Mouse (Mus musculus): Measurements from ENCODE around the gene Esrrg. TPM values are rescaled to one million over a fixed set of nuclear protein-coding genes. Genes with fewer than 3 reads are reported as not detected.
A peak's percentile ranks its signal among the peaks of the same experiment; 100 is the strongest.

Gene Esrrg
- polyA plus RNA-seq, 1 experiment from 2014 or later, result 14.6 TPM

DNA sequence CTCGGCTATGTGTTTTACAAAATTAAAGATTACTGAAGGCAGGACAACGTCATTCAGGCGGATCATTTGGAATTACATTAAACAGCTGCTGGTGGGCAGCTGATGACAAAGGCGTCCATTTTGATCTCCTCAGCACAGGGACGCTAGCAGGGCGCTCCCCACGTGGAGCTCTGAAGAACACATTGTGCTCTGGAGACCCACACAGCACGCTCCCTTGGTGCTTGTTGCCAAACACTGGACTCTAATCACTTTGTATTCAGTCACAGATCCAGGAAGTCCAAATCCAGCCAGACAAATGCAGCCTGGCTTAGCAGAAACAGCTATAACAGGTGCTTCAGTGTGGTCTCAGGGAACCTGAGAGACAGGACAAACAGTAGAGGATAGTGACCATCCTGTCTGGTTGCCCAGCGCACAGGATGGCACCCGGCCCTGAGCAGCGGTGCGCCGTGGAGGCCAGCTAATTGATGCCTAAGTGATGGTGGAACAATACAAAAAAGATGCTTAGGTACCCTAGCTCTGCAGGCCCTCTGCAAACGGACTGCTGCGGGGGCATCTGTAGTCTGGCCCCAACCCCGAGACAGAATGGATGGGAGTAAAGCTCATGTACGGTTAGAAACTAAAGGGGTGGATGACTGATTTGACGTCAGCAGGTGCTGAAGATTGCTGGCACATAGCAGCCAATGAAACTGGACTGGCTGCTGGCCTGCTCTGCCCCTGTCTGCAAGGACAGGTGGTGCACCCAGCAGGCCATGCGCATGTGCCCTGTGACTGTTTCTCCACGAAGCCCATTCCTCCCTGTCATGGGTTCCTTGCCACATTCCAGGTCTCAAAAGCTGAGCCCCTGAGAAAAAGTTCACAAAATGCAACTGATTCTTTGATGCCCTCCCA lies 367.1 kb downstream of the Esrrg start:
- H3K27ac ChIP-seq (ENCODE audit: low read depth, low read length), result no peak overlapping the region
- 76% methylated on average over 20 of the region's 20 CpGs for WGBS
- H3K4me1 ChIP-seq (replicated peaks; ENCODE audit: control insufficient read depth, insufficient read depth, low read length), result no peaks in the 10 kb centered on the region
- H3K9me3 ChIP-seq (ENCODE audit: control insufficient read depth, low read length), result no peaks in the 10 kb centered on the region
- H3K27me3 ChIP-seq (ENCODE audit: control insufficient read depth, insufficient read depth, low read length), result no peaks in the 10 kb centered on the region
- H3K4me3 ChIP-seq (ENCODE audit: low read depth, low read length), result no peak overlapping the region
- DNase-seq (ENCODE audit: low spot score) (no peak), ATAC-seq (ENCODE audit: low FRiP score) (no peak)
- no peaks in the 10 kb centered on the region for H3K36me3 ChIP-seq (ENCODE audit: control insufficient read depth, insufficient read depth, low read length)
- H3K9ac ChIP-seq (ENCODE audit: low read depth, low read length), result no peak overlapping the region
- H3K4me2 ChIP-seq (replicated peaks; ENCODE audit: low read depth, low read length), result no peak overlapping the region

DNA sequence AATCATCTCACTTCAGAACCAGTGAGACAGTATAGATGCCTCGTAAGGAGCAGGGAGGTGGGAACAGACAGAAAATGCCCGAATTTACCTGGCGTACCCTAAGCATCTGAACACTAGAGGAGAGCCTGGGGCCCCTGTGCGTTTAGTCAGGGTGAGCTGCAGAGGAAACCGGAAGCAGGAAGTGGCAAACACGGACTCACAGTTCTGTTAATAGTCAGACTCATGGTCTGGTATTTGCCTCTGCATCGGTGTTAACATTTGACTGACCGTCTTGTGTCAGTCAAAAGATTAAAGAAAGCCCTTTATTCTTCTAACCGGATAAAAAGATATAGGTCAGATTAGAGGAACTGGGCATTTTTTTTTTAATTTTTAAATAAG lies 367.8 kb downstream of the Esrrg start:
- H3K4me2 ChIP-seq (replicated peaks; ENCODE audit: low read depth, low read length), result no peak overlapping the region
- no peaks in the 10 kb centered on the region for H3K4me1 ChIP-seq (replicated peaks; ENCODE audit: control insufficient read depth, insufficient read depth, low read length)
- H3K36me3 ChIP-seq (ENCODE audit: control insufficient read depth, insufficient read depth, low read length), result no peaks in the 10 kb centered on the region
- H3K9ac ChIP-seq (ENCODE audit: low read depth, low read length), result no peak overlapping the region
- no peaks in the 10 kb centered on the region for H3K27me3 ChIP-seq (ENCODE audit: control insufficient read depth, insufficient read depth, low read length)
- no peak overlapping the region for H3K4me3 ChIP-seq (ENCODE audit: low read depth, low read length)
- H3K27ac ChIP-seq (ENCODE audit: low read depth, low read length), result no peak overlapping the region
- no peaks in the 10 kb centered on the region for H3K9me3 ChIP-seq (ENCODE audit: control insufficient read depth, low read length)
- 87% methylated on average over 9 of the region's 9 CpGs for whole genome bisulfite sequencing
- ATAC-seq (ENCODE audit: low FRiP score), result no peak
- DNase-seq (ENCODE audit: low spot score), result no peak

DNA sequence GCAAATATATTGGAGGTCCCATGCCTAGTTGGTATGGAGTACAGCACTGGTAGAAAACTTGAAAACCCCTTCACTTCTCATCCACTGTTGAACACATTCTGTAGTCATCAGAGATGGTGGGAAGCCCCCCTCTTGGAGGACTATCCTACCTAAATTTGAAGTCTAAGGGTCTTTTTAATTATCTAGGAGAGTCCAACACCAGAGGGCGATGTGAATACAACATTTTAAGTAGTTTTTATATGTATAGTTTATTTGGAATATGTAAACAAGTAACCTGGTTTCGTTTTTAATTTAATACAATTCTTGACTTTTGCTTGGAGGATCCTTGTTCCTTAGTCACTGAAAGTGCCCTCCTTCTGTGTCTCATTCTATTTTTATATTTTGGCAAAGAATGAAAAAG lies 372.4 kb downstream of the Esrrg start:
- Histone ChIP-seq H3K27ac (ENCODE audit: low read depth, low read length) (no peak overlapping the region), H3K4me1 (replicated peaks; ENCODE audit: control insufficient read depth, insufficient read depth, low read length) (0 out of 2 replicates have a peak, but pooled peaks cover 3% of the 10 kb centered on the region), H3K9ac (ENCODE audit: low read depth, low read length) (no peak overlapping the region), H3K4me3 (ENCODE audit: low read depth, low read length) (no peak overlapping the region), H3K4me2 (replicated peaks; ENCODE audit: low read depth, low read length) (no peak overlapping the region), H3K27me3 (ENCODE audit: control insufficient read depth, insufficient read depth, low read length) (no peaks in the 10 kb centered on the region), H3K9me3 (ENCODE audit: control insufficient read depth, low read length) (no peaks in the 10 kb centered on the region), H3K36me3 (ENCODE audit: control insufficient read depth, insufficient read depth, low read length) (no peaks in the 10 kb centered on the region)
- ATAC-seq (ENCODE audit: low FRiP score) (no peak), DNase-seq (ENCODE audit: low spot score) (no peak)
- WGBS, result 86% methylated on average over 2 of the region's 2 CpGs

DNA sequence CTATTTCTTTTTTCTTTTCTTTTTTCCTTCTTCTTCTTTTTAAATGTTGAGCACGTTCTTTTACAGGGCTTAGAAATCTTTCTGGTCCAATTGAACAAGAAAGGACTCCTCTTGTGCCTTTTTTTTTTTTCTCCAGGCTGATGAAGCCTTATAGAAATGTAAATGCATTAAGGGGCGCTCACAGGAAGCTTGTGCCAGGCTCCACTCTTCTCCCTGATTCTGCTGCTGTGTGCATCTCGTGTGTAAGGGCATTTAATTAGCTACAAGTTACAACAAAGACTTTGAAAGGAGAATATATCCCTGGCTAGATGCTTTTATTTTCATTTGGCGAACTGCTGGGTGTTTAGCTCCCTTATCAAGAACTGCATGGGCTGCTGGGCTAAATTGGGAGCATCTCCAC lies 374.6 kb downstream of the Esrrg start:
- Histone ChIP-seq H3K9ac (ENCODE audit: low read depth, low read length) (no peak overlapping the region), H3K9me3 (ENCODE audit: control insufficient read depth, low read length) (no peaks in the 10 kb centered on the region), H3K4me3 (ENCODE audit: low read depth, low read length) (no peak overlapping the region), H3K4me1 (replicated peaks; ENCODE audit: control insufficient read depth, insufficient read depth, low read length) (0 out of 2 replicates have a peak, but pooled peaks cover 3% of the 10 kb centered on the region), H3K27ac (ENCODE audit: low read depth, low read length) (no peak overlapping the region), H3K36me3 (ENCODE audit: control insufficient read depth, insufficient read depth, low read length) (no peaks in the 10 kb centered on the region), H3K27me3 (ENCODE audit: control insufficient read depth, insufficient read depth, low read length) (no peaks in the 10 kb centered on the region), H3K4me2 (replicated peaks; ENCODE audit: low read depth, low read length) (no peak overlapping the region)
- ATAC-seq (ENCODE audit: low FRiP score) (no peak), DNase-seq (ENCODE audit: low spot score) (no peak)
- whole genome bisulfite sequencing, result 22% methylated on average over 4 of the region's 4 CpGs

DNA sequence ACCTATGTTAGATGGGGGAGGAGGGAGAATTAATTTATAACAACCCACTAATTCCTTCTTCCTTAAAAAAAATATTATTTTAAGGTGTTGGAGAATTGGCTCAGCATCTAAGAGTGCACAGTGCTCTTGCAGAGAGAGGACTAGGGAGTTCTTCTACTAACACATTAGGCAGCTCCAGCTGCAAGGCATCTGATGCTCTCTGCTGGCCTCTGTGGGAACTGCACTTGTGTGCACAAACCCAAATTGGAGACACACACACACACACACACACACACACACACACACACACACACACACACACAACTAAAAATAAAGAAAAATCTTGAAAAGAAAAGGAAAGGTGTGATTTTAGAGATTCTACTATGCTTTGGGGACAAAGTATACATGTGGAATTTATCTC lies 381.6 kb downstream of the Esrrg start:
- Histone ChIP-seq H3K27ac (ENCODE audit: low read depth, low read length) (no peak overlapping the region), H3K9me3 (ENCODE audit: control insufficient read depth, low read length) (no peaks in the 10 kb centered on the region), H3K4me1 (replicated peaks; ENCODE audit: control insufficient read depth, insufficient read depth, low read length) (no peaks in the 10 kb centered on the region), H3K4me2 (replicated peaks; ENCODE audit: low read depth, low read length) (no peak overlapping the region), H3K36me3 (ENCODE audit: control insufficient read depth, insufficient read depth, low read length) (no peaks in the 10 kb centered on the region), H3K4me3 (ENCODE audit: low read depth, low read length) (no peak overlapping the region), H3K27me3 (ENCODE audit: control insufficient read depth, insufficient read depth, low read length) (no peaks in the 10 kb centered on the region), H3K9ac (ENCODE audit: low read depth, low read length) (no peak overlapping the region)
- ATAC-seq (ENCODE audit: low FRiP score), result no peak
- DNase-seq (ENCODE audit: low spot score), result no peak

DNA sequence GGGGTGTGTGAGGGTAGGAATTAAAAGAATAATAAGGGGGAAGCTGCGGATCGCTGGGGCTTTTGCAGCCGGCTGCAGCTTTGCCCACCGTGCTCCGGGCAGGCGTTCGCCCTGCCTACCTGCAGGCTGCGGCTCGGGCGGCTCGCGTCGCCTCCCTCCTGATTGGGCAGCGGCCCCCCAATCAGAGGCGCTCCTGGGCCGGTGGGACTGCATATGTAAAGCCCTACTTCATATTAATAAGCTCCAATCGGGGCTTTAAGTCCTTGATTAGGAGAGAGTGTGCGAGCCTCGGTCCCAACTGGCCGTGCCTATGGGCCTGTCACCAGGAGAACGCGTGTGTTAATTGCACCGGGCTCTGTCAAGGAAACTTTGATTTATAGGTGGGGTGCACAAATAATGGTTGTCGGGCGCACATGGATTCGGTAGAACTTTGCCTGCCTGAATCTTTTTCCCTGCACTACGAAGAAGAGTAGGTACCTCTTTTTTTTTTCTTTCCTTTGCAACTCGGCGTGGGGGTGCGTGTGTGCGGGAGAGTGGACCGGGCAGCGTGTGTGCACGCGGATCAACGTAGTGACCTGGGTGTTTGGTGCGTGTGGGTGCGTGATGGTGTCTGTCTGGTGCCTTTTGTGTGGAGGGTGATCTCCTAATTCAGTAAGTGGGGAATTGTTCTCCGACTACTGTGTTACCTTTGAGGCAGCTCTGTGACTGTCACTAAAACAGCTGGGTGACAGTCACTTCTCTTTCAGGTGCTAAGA lies 389.2 kb downstream of the Esrrg start:
- peak; percentile 80 for DNase-seq (ENCODE audit: low spot score)
- no peaks in the 10 kb centered on the region for H3K9me3 ChIP-seq (ENCODE audit: control insufficient read depth, low read length)
- H3K4me2 ChIP-seq (replicated peaks; ENCODE audit: low read depth, low read length), result peak overlapping the region; percentile 81
- WGBS, result under 1% methylated on average over 39 of the region's 39 CpGs
- H3K27me3 ChIP-seq (ENCODE audit: control insufficient read depth, insufficient read depth, low read length), result no peaks in the 10 kb centered on the region
- H3K4me3 ChIP-seq (ENCODE audit: low read depth, low read length), result peak overlapping the region; percentile 39
- peak; percentile 94 for ATAC-seq (ENCODE audit: low FRiP score)
- no peaks in the 10 kb centered on the region for H3K4me1 ChIP-seq (replicated peaks; ENCODE audit: control insufficient read depth, insufficient read depth, low read length)
- H3K9ac ChIP-seq (ENCODE audit: low read depth, low read length), result no peak overlapping the region
- H3K27ac ChIP-seq (ENCODE audit: low read depth, low read length), result no peak overlapping the region
- H3K36me3 ChIP-seq (ENCODE audit: control insufficient read depth, insufficient read depth, low read length), result no peaks in the 10 kb centered on the region

DNA sequence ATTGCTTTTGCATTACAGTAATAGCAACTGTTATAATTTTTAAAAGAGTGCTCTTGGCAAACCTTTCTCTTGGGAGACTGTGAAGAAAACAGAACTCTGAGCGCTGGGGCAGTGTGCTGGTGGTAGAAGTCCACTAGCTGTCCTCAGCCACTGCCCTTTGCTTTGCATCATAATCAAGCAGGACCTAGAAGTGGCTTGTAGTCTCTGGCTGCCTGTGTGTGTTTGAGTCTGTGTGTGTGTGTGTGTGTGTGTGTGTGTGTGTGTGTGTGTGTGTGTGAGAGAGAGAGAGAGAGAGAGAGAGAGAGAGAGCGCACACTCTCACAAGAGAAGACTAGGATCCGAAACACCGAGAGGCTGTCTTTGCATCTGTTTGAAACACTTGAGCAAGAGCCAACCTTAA lies 390.5 kb downstream of the Esrrg start:
- no peaks in the 10 kb centered on the region for H3K27me3 ChIP-seq (ENCODE audit: control insufficient read depth, insufficient read depth, low read length)
- WGBS, result 80% methylated on average over 4 of the region's 4 CpGs
- H3K4me1 ChIP-seq (replicated peaks; ENCODE audit: control insufficient read depth, insufficient read depth, low read length), result no peaks in the 10 kb centered on the region
- no peak for ATAC-seq (ENCODE audit: low FRiP score)
- H3K27ac ChIP-seq (ENCODE audit: low read depth, low read length), result no peak overlapping the region
- H3K4me3 ChIP-seq (ENCODE audit: low read depth, low read length), result no peak overlapping the region
- no peak overlapping the region for H3K9ac ChIP-seq (ENCODE audit: low read depth, low read length)
- H3K9me3 ChIP-seq (ENCODE audit: control insufficient read depth, low read length), result no peaks in the 10 kb centered on the region
- no peak overlapping the region for H3K4me2 ChIP-seq (replicated peaks; ENCODE audit: low read depth, low read length)
- DNase-seq (ENCODE audit: low spot score), result no peak
- H3K36me3 ChIP-seq (ENCODE audit: control insufficient read depth, insufficient read depth, low read length), result no peaks in the 10 kb centered on the region

DNA sequence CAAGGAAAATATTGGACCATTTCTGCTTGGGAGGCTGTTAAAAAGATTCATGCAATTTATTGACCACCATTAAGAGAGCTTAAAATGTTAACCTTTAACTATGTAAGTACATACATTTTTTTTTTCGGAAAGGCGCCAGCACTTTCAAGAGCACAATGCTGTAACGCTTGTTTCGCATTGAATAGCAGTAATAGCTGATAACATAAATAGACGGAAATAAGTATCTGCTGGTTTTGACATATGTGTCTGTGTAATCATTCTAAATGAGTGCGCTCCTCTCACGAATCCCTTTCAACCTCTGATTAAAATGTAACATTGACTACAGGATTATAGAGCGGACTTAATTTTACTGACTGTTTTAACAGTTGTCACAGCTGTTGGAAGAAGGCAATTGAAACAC lies 391.6 kb downstream of the Esrrg start:
- Histone ChIP-seq H3K4me1 (replicated peaks; ENCODE audit: control insufficient read depth, insufficient read depth, low read length) (no peaks in the 10 kb centered on the region), H3K9ac (ENCODE audit: low read depth, low read length) (no peak overlapping the region), H3K4me2 (replicated peaks; ENCODE audit: low read depth, low read length) (no peak overlapping the region), H3K36me3 (ENCODE audit: control insufficient read depth, insufficient read depth, low read length) (no peaks in the 10 kb centered on the region), H3K9me3 (ENCODE audit: control insufficient read depth, low read length) (no peaks in the 10 kb centered on the region), H3K27ac (ENCODE audit: low read depth, low read length) (no peak overlapping the region), H3K27me3 (ENCODE audit: control insufficient read depth, insufficient read depth, low read length) (no peaks in the 10 kb centered on the region), H3K4me3 (ENCODE audit: low read depth, low read length) (no peak overlapping the region)
- ATAC-seq (ENCODE audit: low FRiP score) (no peak), DNase-seq (ENCODE audit: low spot score) (no peak)
- WGBS, result 82% methylated on average over 8 of the region's 8 CpGs

Data from hindbrain, embryonic 11.5 days (tissue).